Mouse (Mus musculus): ENCODE measurements around the gene Ccdc141.

- TF ChIP-seq CTCF (IDR thresholded peaks at IDR 0.05; ENCODE audit: extremely low read depth, insufficient read length, insufficient replicate concordance, low read depth, low read length) (no peak), POLR2A (IDR thresholded peaks at IDR 0.05; ENCODE audit: low read depth, low read length) (no peak)
Measured at GRCm38 (mm10) chr2:77166366-77166765, 4.1 kb downstream of the Ccdc141 start.
